Mouse (Mus musculus) ES-E14 (cell line): ENCODE results near the gene Cadm1. TPM values are rescaled to one million over a fixed set of nuclear protein-coding genes. Genes with fewer than 3 reads are reported as not detected.

Experiments used
- DNase-seq: peaks from one replicate; pipeline ENCODE4 v3.0.0-alpha.2; 2013; ENCODE audit warnings: low read depth, low spot score
- H3K27ac ChIP-seq: 2 replicates; pipeline ENCODE4 v1.5.1; 2012; ENCODE audit warnings: low read depth, mild to moderate bottlenecking, low read length, moderate library complexity, mixed read lengths; ENCODE audit not compliant: poor library complexity, insufficient read depth, severe bottlenecking
- H3K36me3 ChIP-seq: 2 replicates; pipeline ENCODE4 v1.6.1; 2012; ENCODE audit warnings: mild to moderate bottlenecking, low read length, moderate library complexity, mixed read lengths; ENCODE audit not compliant: control insufficient read depth, poor library complexity, insufficient read depth, severe bottlenecking
- H3K4me1 ChIP-seq, 2 experiments: fragments of 150-350 bp in 1 of 2; sonication (generic) in 1 of 2; 2 replicates each; pipeline ENCODE4 v1.6.1; 2012; ENCODE audit warnings: low read length in 2 of 2, mild to moderate bottlenecking in 1 of 2, mixed read lengths in 1 of 2; ENCODE audit not compliant: control insufficient read depth in 2 of 2, insufficient read depth in 2 of 2, poor library complexity in 1 of 2
- H3K4me3 ChIP-seq, 2 experiments: fragments of 150-350 bp in 1 of 2; sonication (generic) in 1 of 2; 2 replicates each; pipeline ENCODE4 v1.5.1; 2012; ENCODE audit warnings: low read length in 2 of 2, low read depth in 1 of 2, mild to moderate bottlenecking in 1 of 2, mixed read lengths in 1 of 2; ENCODE audit not compliant: insufficient read depth in 1 of 2, poor library complexity in 1 of 2, severe bottlenecking in 1 of 2
- H3K9ac ChIP-seq: 2 replicates; pipeline ENCODE4 v1.6.1; 2012; ENCODE audit warnings: low read depth, mild to moderate bottlenecking, low read length, mixed read lengths; ENCODE audit not compliant: poor library complexity, insufficient read depth, severe bottlenecking
- H3K9me3 ChIP-seq: fragments of 150-350 bp; sonication (generic); 2 replicates; pipeline ENCODE4 v1.6.1; 2012; ENCODE audit warnings: low read depth, mild to moderate bottlenecking, low read length; ENCODE audit not compliant: control insufficient read depth, insufficient read depth
- CHD2 ChIP-seq: IDR thresholded peaks from 2 replicates; pipeline ENCODE4 v1.6.1; 2014; ENCODE audit warnings: mild to moderate bottlenecking, low read depth, low read length, inconsistent platforms
- HCFC1 ChIP-seq: IDR thresholded peaks from 2 replicates; pipeline ENCODE4 v1.6.1; 2012; ENCODE audit warnings: low read length, inconsistent platforms, borderline replicate concordance; ENCODE audit not compliant: insufficient read depth
- MAFK ChIP-seq: IDR thresholded peaks from 2 replicates; pipeline ENCODE4 v1.6.1; 2014; ENCODE audit warnings: mild to moderate bottlenecking, low read depth, low read length, inconsistent platforms; ENCODE audit not compliant: insufficient read depth
- ZC3H11A ChIP-seq: IDR thresholded peaks from 2 replicates; pipeline ENCODE4 v1.6.1; 2012; ENCODE audit warnings: low read depth, mild to moderate bottlenecking, inconsistent platforms, low read length, borderline replicate concordance
- ZNF384 ChIP-seq: IDR thresholded peaks from 2 replicates; pipeline ENCODE4 v1.6.1; 2012; ENCODE audit warnings: low read depth, low read length, inconsistent platforms
- in situ Hi-C, 2 experiments: fragments of 600-800 bp; cut with MboI; formaldehyde crosslinking; loops; one replicate each; pipeline ENCODE4 v1.15.1; 2025; ENCODE audit warnings: low sequenced_read_pairs in 2 of 2, inconsistent platforms in 1 of 2; ENCODE audit not compliant: unreplicated experiment in 2 of 2
- total RNA-seq: library from RNA; depleted of rRNA; stranded (reverse); fragments of 300-350 nt; gene quantifications from 2 replicates; pipeline ENCODE4 v1.2.3, GENCODE M21; 2012

Cadm1 gene
- total RNA-seq, 1 experiment, result 78.7 TPM

GRCm38 (mm10) chr9:47608921-47609320 lies 78.9 kb downstream of the Cadm1 start:
- H3K4me1 ChIP-seq, result peaks cover 0 to 4% of the 10 kb centered on the region in 2 experiments; a peak in 1 of 4 replicates
- no peaks in the 10 kb centered on the region for H3K9me3 ChIP-seq
- TF ChIP-seq ZNF384, result no peak
- TF ChIP-seq ZC3H11A, result no peak
- TF ChIP-seq CHD2, result no peak
- no peak for TF ChIP-seq HCFC1
- TF ChIP-seq MAFK, result no peak

GRCm38 (mm10) chr9:47609443-47609842 lies 79.5 kb downstream of the Cadm1 start:
- TF ChIP-seq ZC3H11A (no peak), HCFC1 (no peak), MAFK (no peak), CHD2 (no peak), ZNF384 (no peak)
- Histone ChIP-seq H3K4me1 (peaks cover 0 to 4% of the 10 kb centered on the region in 2 experiments; a peak in 1 of 4 replicates), H3K36me3 (no peaks in the 10 kb centered on the region), H3K27ac (no peak overlapping the region), H3K4me3 (no peak overlapping the region), H3K9me3 (no peaks in the 10 kb centered on the region), H3K9ac (no peak overlapping the region)
- in situ Hi-C loops, result no loop called here
- DNase-seq, result no peak

More at GRCm38 (mm10) chr9:47608921-47609320, 78.9 kb downstream of the Cadm1 start:
- in situ Hi-C loops, result no loop called here
- H3K27ac ChIP-seq, result no peak overlapping the region
- H3K9ac ChIP-seq, result no peak overlapping the region
- DNase-seq, result no peak
- no peak overlapping the region for H3K4me3 ChIP-seq
- no peaks in the 10 kb centered on the region for H3K36me3 ChIP-seq

GRCm38 (mm10) chr9:47610316-47610715 lies 80.3 kb downstream of the Cadm1 start:
- in situ Hi-C loops, result no loop called here

GRCm38 (mm10) chr9:47612894-47613412 lies 83.0 kb downstream of the Cadm1 start:
- no peak for DNase-seq
- Histone ChIP-seq H3K9me3 (no peaks in the 10 kb centered on the region), H3K4me3 (no peak overlapping the region), H3K9ac (no peak overlapping the region), H3K27ac (no peak overlapping the region), H3K4me1 (peaks cover 0 to 6% of the 10 kb centered on the region in 2 experiments; a peak in 1 of 4 replicates), H3K36me3 (no peaks in the 10 kb centered on the region)
- no peak for TF ChIP-seq MAFK
- TF ChIP-seq HCFC1, result no peak
- in situ Hi-C loops, result no loop called here

More at GRCm38 (mm10) chr9:47610316-47610715, 80.3 kb downstream of the Cadm1 start:
- no peak for TF ChIP-seq ZNF384
- TF ChIP-seq ZC3H11A, result no peak
- no peak for TF ChIP-seq HCFC1
- TF ChIP-seq MAFK, result no peak
- TF ChIP-seq CHD2, result no peak
- Histone ChIP-seq H3K4me1 (peaks cover 0 to 6% of the 10 kb centered on the region in 2 experiments; a peak in 1 of 4 replicates), H3K9me3 (no peaks in the 10 kb centered on the region), H3K27ac (no peak overlapping the region), H3K4me3 (no peak overlapping the region), H3K9ac (no peak overlapping the region), H3K36me3 (no peaks in the 10 kb centered on the region)
- no peak for DNase-seq

GRCm38 (mm10) chr9:47615049-47615448 lies 85.1 kb downstream of the Cadm1 start:
- 0 out of 4 replicates have a peak, but pooled peaks cover 1 to 3% of the 10 kb centered on the region in 2 experiments for H3K4me1 ChIP-seq
- in situ Hi-C loops, result no loop called here

More at GRCm38 (mm10) chr9:47615049-47615448, 85.1 kb downstream of the Cadm1 start:
- no peak for DNase-seq
- H3K9me3 ChIP-seq, result no peaks in the 10 kb centered on the region
- no peaks in the 10 kb centered on the region for H3K36me3 ChIP-seq
- H3K4me3 ChIP-seq, result no peak overlapping the region
- TF ChIP-seq ZNF384, result no peak
- TF ChIP-seq CHD2, result no peak
- no peak for TF ChIP-seq MAFK
- no peak for TF ChIP-seq HCFC1
- no peak for TF ChIP-seq ZC3H11A
- H3K27ac ChIP-seq, result no peak overlapping the region
- H3K9ac ChIP-seq, result no peak overlapping the region
